8 mouse cellular contexts compared by ENCODE assay signal in the genomic region with DNA sequence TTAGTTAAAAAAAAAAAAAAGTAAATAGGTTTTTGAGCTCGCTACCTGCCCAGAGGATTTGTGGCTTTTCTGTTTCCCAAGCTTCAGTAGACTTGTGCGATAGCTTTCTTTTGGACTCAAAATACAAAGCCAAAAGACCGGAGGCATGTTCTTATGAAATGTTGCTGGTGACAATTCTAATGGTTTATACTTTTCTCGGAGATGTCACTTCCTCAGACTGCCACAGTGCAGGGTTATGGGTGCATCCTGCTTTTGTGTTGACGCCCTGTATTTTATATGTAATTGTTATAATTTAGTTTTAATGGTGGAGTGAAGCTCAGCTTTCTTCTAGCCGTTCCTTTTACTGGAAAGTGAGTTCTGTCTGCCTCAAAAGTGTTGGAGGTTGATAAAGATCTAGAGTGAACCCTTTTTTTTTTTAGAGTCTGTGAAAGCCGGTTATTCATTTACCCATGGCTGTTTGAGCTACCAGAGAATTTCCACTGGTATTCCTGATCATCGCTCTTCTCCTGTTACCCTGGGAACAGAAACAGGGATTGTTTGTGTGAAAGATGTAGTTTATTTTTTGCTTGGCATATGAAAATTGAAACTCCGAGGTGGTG. TPM values are rescaled to one million over a fixed set of nuclear protein-coding genes. Genes with fewer than 3 reads are reported as not detected.
A peak's percentile ranks its signal among the peaks of the same experiment; 100 is the strongest.
DNase-seq lines count a peak whose midpoint lies in the region; ATAC-seq and TF ChIP-seq lines count a peak whose summit lies in the region.

No protein-coding gene starts in this region.

- WGBS in neural tube, embryonic 11.5 days: 17% methylated on average over 9 of the region's 9 CpGs
- WGBS in forebrain, embryonic 12.5 days: 15% methylated on average over 9 of the region's 9 CpGs
- WGBS in limb, embryonic 10.5 days: 19% methylated on average over 9 of the region's 9 CpGs
- 1% methylated on average over 9 of the region's 9 CpGs for WGBS in olfactory bulb, adult 2 months

- TF ChIP-seq CTCF in olfactory bulb, adult 2 months (IDR thresholded peaks at IDR 0.05; ENCODE audit: insufficient read depth, low read depth, low read length): no peak

- no peak for TF ChIP-seq POLR2A in olfactory bulb, adult 2 months (IDR thresholded peaks at IDR 0.05; ENCODE audit: insufficient read depth, low read depth, low read length)

- no peaks in the 10 kb centered on the region for H3K9me3 ChIP-seq in neural tube, embryonic 11.5 days (ENCODE audit: control insufficient read depth, low read length)
- H3K9me3 ChIP-seq in forebrain, embryonic 12.5 days: no peaks in the 10 kb centered on the region
- H3K9me3 ChIP-seq in limb, embryonic 10.5 days (replicated peaks): no peaks in the 10 kb centered on the region

- H3K36me3 ChIP-seq in neural tube, embryonic 11.5 days (ENCODE audit: control insufficient read depth, insufficient read depth, low read length): no peaks in the 10 kb centered on the region
- H3K36me3 ChIP-seq in forebrain, embryonic 12.5 days (replicated peaks): peaks cover 4% of the 10 kb centered on the region
- H3K36me3 ChIP-seq in limb, embryonic 10.5 days: peaks cover 37% of the 10 kb centered on the region

- H3K27me3 ChIP-seq in neural tube, embryonic 11.5 days (ENCODE audit: control insufficient read depth, insufficient read depth, low read length): no peaks in the 10 kb centered on the region
- no peaks in the 10 kb centered on the region for H3K27me3 ChIP-seq in forebrain, embryonic 12.5 days
- H3K27me3 ChIP-seq in limb, embryonic 10.5 days (ENCODE audit: low read depth, poor library complexity, severe bottlenecking): no peaks in the 10 kb centered on the region

- H3K27ac ChIP-seq in neural tube, embryonic 11.5 days (ENCODE audit: low read depth, low read length): peak overlapping the region; percentile 98; the same call in 1 of the 2 replicates
- peak overlapping the region; percentile 98 for H3K27ac ChIP-seq in forebrain, embryonic 12.5 days
- peak overlapping the region; percentile 100 for H3K27ac ChIP-seq in limb, embryonic 10.5 days
- peak overlapping the region; percentile 38; the same call in 1 of the 2 replicates for H3K27ac ChIP-seq in olfactory bulb, adult 2 months (ENCODE audit: insufficient read depth, low read depth, low read length)

- DNase-seq in neural tube, embryonic 11.5 days (ENCODE audit: low spot score): no peak
- no peak for DNase-seq in neural tube, embryonic 10.5 days (ENCODE audit: extremely low spot score, low spot score)
- no peak for DNase-seq in limb, embryonic 10.5 days (ENCODE audit: low spot score)
- no peak for DNase-seq in cerebellum, postnatal 10 days
- DNase-seq in gastrocnemius, postnatal 4 days (ENCODE audit: low spot score in 2 of 2): no peak

- no peak for ATAC-seq in neural tube, embryonic 11.5 days (ENCODE audit: insufficient read depth, low FRiP score, low TSS enrichment)
- no peak for ATAC-seq in forebrain, embryonic 12.5 days (ENCODE audit: low FRiP score)
- ATAC-seq in granulocyte monocyte progenitor cell, adult 5-6 weeks (replicated peaks; ENCODE audit: poor library complexity, severe bottlenecking): no peak

- peak overlapping the region; percentile 97 for H3K9ac ChIP-seq in neural tube, embryonic 11.5 days (ENCODE audit: low read length)
- H3K9ac ChIP-seq in forebrain, embryonic 12.5 days: peak overlapping the region; percentile 94

- peak overlapping the region; percentile 76 for H3K4me2 ChIP-seq in neural tube, embryonic 11.5 days (ENCODE audit: low read depth)
- peak overlapping the region; percentile 62 for H3K4me2 ChIP-seq in forebrain, embryonic 12.5 days

- H3K4me3 ChIP-seq in neural tube, embryonic 11.5 days (ENCODE audit: low read depth, low read length): peak overlapping the region; percentile 97
- H3K4me3 ChIP-seq in forebrain, embryonic 12.5 days (replicated peaks): peak overlapping the region; percentile 91
- peak overlapping the region; percentile 93 for H3K4me3 ChIP-seq in limb, embryonic 10.5 days
- no peak overlapping the region for H3K4me3 ChIP-seq in olfactory bulb, adult 2 months (ENCODE audit: insufficient read depth, low read depth, low read length)

- H3K4me1 ChIP-seq in neural tube, embryonic 11.5 days (ENCODE audit: control insufficient read depth, insufficient read depth, low read length): peaks cover 12% of the 10 kb centered on the region
- peaks cover 39% of the 10 kb centered on the region for H3K4me1 ChIP-seq in forebrain, embryonic 12.5 days
- H3K4me1 ChIP-seq in limb, embryonic 10.5 days: peaks cover 39% of the 10 kb centered on the region
- H3K4me1 ChIP-seq in olfactory bulb, adult 2 months (ENCODE audit: control insufficient read depth, insufficient read depth, low read length): no peaks in the 10 kb centered on the region

RNA-seq across cellular contexts. Expression of a gene that starts 1.7 kb away (rescaled TPM):
- 20.7 and 24.6 TPM in 2 replicates for polyA plus RNA-seq in neural tube, embryonic 11.5 days (2014; fragmentation: Nextera tagmentation; extraction: Ambion mirVana)
- 15.2 and 19.3 TPM in 2 replicates for polyA plus RNA-seq in forebrain, embryonic 12.5 days (2016; fragmentation: Nextera tagmentation; extraction: Ambion mirVana)
- polyA plus RNA-seq in limb, embryonic 10.5 days (2016; fragmentation: Nextera tagmentation; extraction: Ambion mirVana): 17.0 and 17.2 TPM in 2 replicates
- 329 TPM in 1 of 2 replicates, not detected in the other for polyA plus RNA-seq in olfactory bulb, adult 2 months (2012; ENCODE audit: insufficient read depth, insufficient read length, low replicate concordance, missing spikeins)
- total RNA-seq in gastrocnemius, postnatal 4 days (2021): 10 to 100 TPM; 27.1 to 28.9 TPM
- 28.1 and 48.1 TPM in 2 replicates for total RNA-seq in granulocyte monocyte progenitor cell, adult 5-6 weeks (2014; fragmentation: Nextera tagmentation)
- 19.9 and 21.2 TPM in 2 replicates for total RNA-seq in granulocyte monocyte progenitor cell, adult 5-6 weeks (2017)

RNA-seq across cellular contexts. Expression of a gene that starts 56.1 kb away (rescaled TPM):
- polyA plus RNA-seq in neural tube, embryonic 11.5 days (2014; fragmentation: Nextera tagmentation; extraction: Ambion mirVana): 7.7 and 8.6 TPM in 2 replicates
- polyA plus RNA-seq in forebrain, embryonic 12.5 days (2016; fragmentation: Nextera tagmentation; extraction: Ambion mirVana): 11.4 and 11.9 TPM in 2 replicates
- polyA plus RNA-seq in limb, embryonic 10.5 days (2016; fragmentation: Nextera tagmentation; extraction: Ambion mirVana): 4.8 and 5.4 TPM in 2 replicates
- polyA plus RNA-seq in olfactory bulb, adult 2 months (2012; ENCODE audit: insufficient read depth, insufficient read length, low replicate concordance, missing spikeins): not detected in 2 replicates
- 1 to 10 TPM; 8.9 to 9.1 TPM for total RNA-seq in gastrocnemius, postnatal 4 days (2021)
- 6.9 and 7.7 TPM in 2 replicates for total RNA-seq in granulocyte monocyte progenitor cell, adult 5-6 weeks (2014; fragmentation: Nextera tagmentation)
- total RNA-seq in granulocyte monocyte progenitor cell, adult 5-6 weeks (2017): 9.1 and 11.3 TPM in 2 replicates

Comparison
In these comparisons a context has a peak if more than half of its experiments do, and no peak if none do; other contexts are left out.
1. H3K27ac ChIP-seq: peak in every context shown above with its lines; median percentile 100 in limb, embryonic 10.5 days; 98 in neural tube, embryonic 11.5 days; 98 in forebrain, embryonic 12.5 days; 38 in olfactory bulb, adult 2 months.